Mouse (Mus musculus): ENCODE measurements around the gene Nol4l. TPM values are rescaled to one million over a fixed set of nuclear protein-coding genes. Genes with fewer than 3 reads are reported as not detected.

Nol4l gene
- polyA plus RNA-seq, 1 experiment from 2014 or later: 27.9 TPM

DNA sequence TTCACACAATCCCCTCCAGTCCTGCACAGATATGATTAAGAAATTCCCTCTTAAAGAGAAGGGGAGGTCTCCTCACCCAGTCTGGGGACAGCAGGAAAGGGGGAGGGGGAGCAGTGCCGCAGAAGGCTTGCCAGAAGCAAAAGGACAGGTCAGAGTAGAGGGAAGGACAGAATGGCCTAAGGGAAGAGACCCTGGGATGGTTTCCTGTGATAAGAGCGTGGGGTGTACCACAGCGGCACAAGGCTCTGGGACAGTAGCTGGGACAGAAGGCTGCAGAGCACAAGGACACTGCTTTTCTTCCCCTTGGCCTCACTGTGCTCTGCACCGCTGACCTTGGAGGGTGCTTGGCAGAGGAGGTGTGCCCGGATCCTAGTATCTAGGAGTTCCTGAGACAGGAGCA lies 31.8 kb upstream of the Nol4l start:
- ATAC-seq (replicated peaks; ENCODE audit: low FRiP score, low TSS enrichment, low read depth): peak; percentile 6; the same call in 1 of the 2 replicates
- H3K9me3 ChIP-seq (ENCODE audit: control insufficient read depth, low read length): no peaks in the 10 kb centered on the region
- H3K9ac ChIP-seq (ENCODE audit: low read length): 0 out of 2 replicates have a peak overlapping the region, but pooled peaks have one; percentile 20
- H3K4me2 ChIP-seq (ENCODE audit: low read length): peak overlapping the region; percentile 42
- peaks cover 20% of the 10 kb centered on the region for H3K4me1 ChIP-seq (replicated peaks; ENCODE audit: control insufficient read depth, insufficient read depth, low read length)
- no peak for DNase-seq (ENCODE audit: low spot score)
- H3K4me3 ChIP-seq (ENCODE audit: low read depth, low read length): no peak overlapping the region
- 38% methylated on average over 5 of the region's 5 CpGs for WGBS
- no peaks in the 10 kb centered on the region for H3K36me3 ChIP-seq (ENCODE audit: control insufficient read depth, insufficient read depth, low read length)
- no peaks in the 10 kb centered on the region for H3K27me3 ChIP-seq (replicated peaks; ENCODE audit: control insufficient read depth, insufficient read depth, low read length)
- H3K27ac ChIP-seq (ENCODE audit: low read depth): peak overlapping the region; percentile 60; the same call in 1 of the 2 replicates

GRCm38 (mm10) chr2:153560664-153561541 lies 31.1 kb upstream of the Nol4l start:
- Histone ChIP-seq H3K4me3 (ENCODE audit: low read depth, low read length) (no peak overlapping the region), H3K36me3 (ENCODE audit: control insufficient read depth, insufficient read depth, low read length) (no peaks in the 10 kb centered on the region), H3K27ac (ENCODE audit: low read depth) (peak overlapping the region; percentile 60), H3K9ac (ENCODE audit: low read length) (0 out of 2 replicates have a peak overlapping the region, but pooled peaks have one; percentile 20), H3K27me3 (replicated peaks; ENCODE audit: control insufficient read depth, insufficient read depth, low read length) (no peaks in the 10 kb centered on the region), H3K9me3 (ENCODE audit: control insufficient read depth, low read length) (no peaks in the 10 kb centered on the region), H3K4me2 (ENCODE audit: low read length) (peak overlapping the region; percentile 42), H3K4me1 (replicated peaks; ENCODE audit: control insufficient read depth, insufficient read depth, low read length) (peaks cover 20% of the 10 kb centered on the region)
- WGBS: 10% methylated on average over 21 of the region's 21 CpGs
- DNase-seq (ENCODE audit: low spot score) (peak; percentile 69), ATAC-seq (replicated peaks; ENCODE audit: low FRiP score, low TSS enrichment, low read depth) (peak; percentile 61)

- ATAC-seq (replicated peaks; ENCODE audit: low FRiP score, low TSS enrichment, low read depth) (no peak), DNase-seq (ENCODE audit: low spot score) (no peak)
- Histone ChIP-seq H3K27ac (ENCODE audit: low read depth) (no peak overlapping the region), H3K9me3 (ENCODE audit: control insufficient read depth, low read length) (no peaks in the 10 kb centered on the region), H3K4me1 (replicated peaks; ENCODE audit: control insufficient read depth, insufficient read depth, low read length) (peaks cover 20% of the 10 kb centered on the region), H3K4me2 (ENCODE audit: low read length) (no peak overlapping the region), H3K9ac (ENCODE audit: low read length) (no peak overlapping the region), H3K4me3 (ENCODE audit: low read depth, low read length) (no peak overlapping the region), H3K36me3 (ENCODE audit: control insufficient read depth, insufficient read depth, low read length) (no peaks in the 10 kb centered on the region), H3K27me3 (replicated peaks; ENCODE audit: control insufficient read depth, insufficient read depth, low read length) (no peaks in the 10 kb centered on the region)
- WGBS: 48% methylated on average over 8 of the region's 8 CpGs
Measured at GRCm38 (mm10) chr2:153559613-153560152, 29.9 kb upstream of the Nol4l start.

GRCm38 (mm10) chr2:153558464-153558863 lies 28.7 kb upstream of the Nol4l start:
- H3K9me3 ChIP-seq (ENCODE audit: control insufficient read depth, low read length): no peaks in the 10 kb centered on the region
- ATAC-seq (replicated peaks; ENCODE audit: low FRiP score, low TSS enrichment, low read depth): no peak
- DNase-seq (ENCODE audit: low spot score): no peak
- peaks cover 20% of the 10 kb centered on the region for H3K4me1 ChIP-seq (replicated peaks; ENCODE audit: control insufficient read depth, insufficient read depth, low read length)
- no peak overlapping the region for H3K4me2 ChIP-seq (ENCODE audit: low read length)
- H3K9ac ChIP-seq (ENCODE audit: low read length): no peak overlapping the region
- no peak overlapping the region for H3K27ac ChIP-seq (ENCODE audit: low read depth)
- H3K27me3 ChIP-seq (replicated peaks; ENCODE audit: control insufficient read depth, insufficient read depth, low read length): no peaks in the 10 kb centered on the region
- no peaks in the 10 kb centered on the region for H3K36me3 ChIP-seq (ENCODE audit: control insufficient read depth, insufficient read depth, low read length)
- 50% methylated on average over 6 of the region's 6 CpGs for WGBS
- no peak overlapping the region for H3K4me3 ChIP-seq (ENCODE audit: low read depth, low read length)

GRCm38 (mm10) chr2:153557259-153557658 lies 27.5 kb upstream of the Nol4l start:
- H3K9ac ChIP-seq (ENCODE audit: low read length): no peak overlapping the region
- DNase-seq (ENCODE audit: low spot score) (no peak), ATAC-seq (replicated peaks; ENCODE audit: low FRiP score, low TSS enrichment, low read depth) (no peak)
- H3K36me3 ChIP-seq (ENCODE audit: control insufficient read depth, insufficient read depth, low read length): no peaks in the 10 kb centered on the region
- H3K4me3 ChIP-seq (ENCODE audit: low read depth, low read length): no peak overlapping the region
- H3K4me1 ChIP-seq (replicated peaks; ENCODE audit: control insufficient read depth, insufficient read depth, low read length): peaks cover 17% of the 10 kb centered on the region
- H3K9me3 ChIP-seq (ENCODE audit: control insufficient read depth, low read length): no peaks in the 10 kb centered on the region
- 83% methylated on average over 4 of the region's 4 CpGs for WGBS
- H3K27me3 ChIP-seq (replicated peaks; ENCODE audit: control insufficient read depth, insufficient read depth, low read length): no peaks in the 10 kb centered on the region
- H3K4me2 ChIP-seq (ENCODE audit: low read length): no peak overlapping the region
- no peak overlapping the region for H3K27ac ChIP-seq (ENCODE audit: low read depth)

- no peak for ATAC-seq (replicated peaks; ENCODE audit: low FRiP score, low TSS enrichment, low read depth)
- Histone ChIP-seq H3K36me3 (ENCODE audit: control insufficient read depth, insufficient read depth, low read length) (no peaks in the 10 kb centered on the region), H3K4me3 (ENCODE audit: low read depth, low read length) (no peak overlapping the region), H3K4me2 (ENCODE audit: low read length) (no peak overlapping the region), H3K9ac (ENCODE audit: low read length) (no peak overlapping the region), H3K9me3 (ENCODE audit: control insufficient read depth, low read length) (no peaks in the 10 kb centered on the region), H3K4me1 (replicated peaks; ENCODE audit: control insufficient read depth, insufficient read depth, low read length) (peaks cover 12% of the 10 kb centered on the region), H3K27me3 (replicated peaks; ENCODE audit: control insufficient read depth, insufficient read depth, low read length) (no peaks in the 10 kb centered on the region), H3K27ac (ENCODE audit: low read depth) (no peak overlapping the region)
- 42% methylated on average over 9 of the region's 9 CpGs for WGBS
- no peak for DNase-seq (ENCODE audit: low spot score)
Measured at GRCm38 (mm10) chr2:153556208-153556607, 26.4 kb upstream of the Nol4l start.

DNA sequence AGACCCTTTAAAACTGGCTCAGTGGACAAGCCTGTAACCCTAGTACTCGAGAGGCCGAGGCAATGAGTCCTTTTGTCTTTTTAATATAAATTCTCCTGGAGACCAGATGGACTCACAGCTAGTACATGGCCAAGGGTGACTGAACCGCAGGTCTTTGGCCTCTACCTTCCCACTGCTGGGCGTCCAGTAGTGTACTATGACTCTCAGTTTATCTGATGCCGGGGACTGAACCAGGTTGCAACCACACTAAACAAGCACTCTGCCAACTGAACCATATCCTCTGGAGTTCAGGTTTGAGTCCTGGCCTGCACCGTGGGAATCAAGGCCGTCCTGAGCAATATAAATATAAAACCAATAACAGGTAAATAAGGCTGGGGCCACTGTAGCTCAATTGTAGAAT lies 24.8 kb upstream of the Nol4l start:
- no peak overlapping the region for H3K4me3 ChIP-seq (ENCODE audit: low read depth, low read length)
- DNase-seq (ENCODE audit: low spot score) (no peak), ATAC-seq (replicated peaks; ENCODE audit: low FRiP score, low TSS enrichment, low read depth) (no peak)
- no peaks in the 10 kb centered on the region for H3K9me3 ChIP-seq (ENCODE audit: control insufficient read depth, low read length)
- no peak overlapping the region for H3K9ac ChIP-seq (ENCODE audit: low read length)
- H3K4me1 ChIP-seq (replicated peaks; ENCODE audit: control insufficient read depth, insufficient read depth, low read length): no peaks in the 10 kb centered on the region
- no peak overlapping the region for H3K27ac ChIP-seq (ENCODE audit: low read depth)
- no peaks in the 10 kb centered on the region for H3K27me3 ChIP-seq (replicated peaks; ENCODE audit: control insufficient read depth, insufficient read depth, low read length)
- no peak overlapping the region for H3K4me2 ChIP-seq (ENCODE audit: low read length)
- H3K36me3 ChIP-seq (ENCODE audit: control insufficient read depth, insufficient read depth, low read length): no peaks in the 10 kb centered on the region
- 79% methylated on average over 7 of the region's 7 CpGs for WGBS

DNA sequence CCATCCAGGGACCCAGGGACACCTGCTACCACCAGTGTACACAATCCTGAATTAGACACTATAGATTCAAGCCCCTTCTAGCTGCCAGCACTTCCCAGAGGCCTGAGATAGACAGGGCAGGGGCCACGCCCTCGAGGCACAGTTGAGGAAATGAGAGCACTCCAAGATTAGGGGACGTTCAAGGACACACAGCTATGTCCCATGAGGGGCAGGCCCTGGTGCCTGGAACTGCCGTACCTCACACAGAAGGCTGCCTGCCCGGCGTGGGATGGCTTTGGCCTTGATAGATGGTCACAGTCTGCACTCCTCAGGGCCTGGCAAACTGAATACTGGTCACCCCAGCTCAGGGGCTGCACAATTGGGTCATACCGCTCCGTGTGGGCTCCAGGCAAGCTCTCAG lies 19.7 kb upstream of the Nol4l start:
- WGBS: 66% methylated on average over 8 of the region's 8 CpGs
- H3K4me1 ChIP-seq (replicated peaks; ENCODE audit: control insufficient read depth, insufficient read depth, low read length): peaks cover 20% of the 10 kb centered on the region
- H3K36me3 ChIP-seq (ENCODE audit: control insufficient read depth, insufficient read depth, low read length): no peaks in the 10 kb centered on the region
- no peaks in the 10 kb centered on the region for H3K27me3 ChIP-seq (replicated peaks; ENCODE audit: control insufficient read depth, insufficient read depth, low read length)
- no peak overlapping the region for H3K9ac ChIP-seq (ENCODE audit: low read length)
- DNase-seq (ENCODE audit: low spot score): no peak
- H3K27ac ChIP-seq (ENCODE audit: low read depth): 0 out of 2 replicates have a peak overlapping the region, but pooled peaks have one; percentile 16
- no peaks in the 10 kb centered on the region for H3K9me3 ChIP-seq (ENCODE audit: control insufficient read depth, low read length)
- ATAC-seq (replicated peaks; ENCODE audit: low FRiP score, low TSS enrichment, low read depth): no peak
- H3K4me3 ChIP-seq (ENCODE audit: low read depth, low read length): no peak overlapping the region
- no peak overlapping the region for H3K4me2 ChIP-seq (ENCODE audit: low read length)

Measured in intestine, embryonic 14.5 days (tissue).